ENCODE assay signal across 12 mouse cellular contexts in genomic region chr11:103735046-103735781, GRCm38 (mm10). TPM values are rescaled to one million over a fixed set of nuclear protein-coding genes. Genes with fewer than 3 reads are reported as not detected.
DNase-seq lines count a peak whose midpoint lies in the region; ATAC-seq and TF ChIP-seq lines count a peak whose summit lies in the region.
"Had no signal": no experiment of that assay in that cellular context is flagged by ENCODE, and none has a peak within 500 bp of the region (broad histone marks: within the 10 kb centered on the region; RNA-seq: fewer than 3 reads in every experiment).

No protein-coding gene starts in this region.

- ATAC-seq in forebrain, postnatal 0 days: no peak
- ATAC-seq in forebrain, embryonic 12.5 days (ENCODE audit: low FRiP score): no peak
- peak; percentile 65 for ATAC-seq in stomach, embryonic 14.5 days (ENCODE audit: insufficient number of reproducible peaks, insufficient read depth, low FRiP score, low read depth)

- WGBS in forebrain, postnatal 0 days: 61% methylated on average over 19 of the region's 19 CpGs
- 82% methylated on average over 19 of the region's 19 CpGs for WGBS in forebrain, embryonic 12.5 days
- WGBS in kidney, adult 2 months: 24% methylated on average over 19 of the region's 19 CpGs
- 57% methylated on average over 19 of the region's 19 CpGs for WGBS in stomach, embryonic 14.5 days
- 77% methylated on average over 19 of the region's 19 CpGs for WGBS in embryonic facial prominence, embryonic 10.5 days

- intact Hi-C loops in left cerebral cortex, postnatal 25 days (cut with DNase I): no loop called here

- peak; percentile 35 for DNase-seq in forebrain, postnatal 0 days
- DNase-seq in kidney, adult 2 months: peak; percentile 95
- peak; percentile 44 for DNase-seq in liver
- no peak for DNase-seq in embryonic facial prominence, embryonic 10.5 days (ENCODE audit: low spot score)
- no peak for DNase-seq in left cerebral cortex, postnatal 25 days (ENCODE audit: low spot score in 2 of 2)
- no peak for DNase-seq in adrenal gland, adult (ENCODE audit: inconsistent age in 2 of 2, low spot score in 1 of 2)

- no peak overlapping the region for H3K4me3 ChIP-seq in forebrain, postnatal 0 days (ENCODE audit: low read depth, low read length)
- H3K4me3 ChIP-seq in forebrain, embryonic 12.5 days (replicated peaks): no peak overlapping the region
- H3K4me3 ChIP-seq in kidney, adult 2 months (ENCODE audit: insufficient read depth, low read depth, low read length): no peak overlapping the region; the same call in 1 of the 2 replicates
- no peak overlapping the region for H3K4me3 ChIP-seq in stomach, embryonic 14.5 days (ENCODE audit: low read depth, low read length)
- no peak overlapping the region for H3K4me3 ChIP-seq in embryonic facial prominence, embryonic 10.5 days
- H3K4me3 ChIP-seq: embryonic facial prominence, embryonic 13.5 days; heart, embryonic 10.5 days; hindbrain, embryonic 10.5 days had no signal

- H3K9ac ChIP-seq in forebrain, postnatal 0 days: no peak overlapping the region
- H3K9ac ChIP-seq in forebrain, embryonic 12.5 days: no peak overlapping the region
- H3K9ac ChIP-seq in stomach, embryonic 14.5 days (replicated peaks; ENCODE audit: low read depth, low read length): no peak overlapping the region
- H3K9ac ChIP-seq: embryonic facial prominence, embryonic 13.5 days had no signal

- no peak overlapping the region for H3K27ac ChIP-seq in forebrain, postnatal 0 days (ENCODE audit: low read depth, low read length)
- H3K27ac ChIP-seq in forebrain, embryonic 12.5 days: no peak overlapping the region
- peak overlapping the region; percentile 96 for H3K27ac ChIP-seq in kidney, adult 2 months (ENCODE audit: insufficient read depth, low read depth, low read length)
- H3K27ac ChIP-seq in stomach, embryonic 14.5 days (ENCODE audit: low read length): no peak overlapping the region
- no peak overlapping the region for H3K27ac ChIP-seq in embryonic facial prominence, embryonic 10.5 days (replicated peaks)
- H3K27ac ChIP-seq: embryonic facial prominence, embryonic 13.5 days; heart, embryonic 10.5 days; hindbrain, embryonic 10.5 days had no signal

- H3K9me3 ChIP-seq in forebrain, postnatal 0 days (ENCODE audit: low read length): no peaks in the 10 kb centered on the region
- no peaks in the 10 kb centered on the region for H3K9me3 ChIP-seq in forebrain, embryonic 12.5 days
- no peaks in the 10 kb centered on the region for H3K9me3 ChIP-seq in stomach, embryonic 14.5 days (ENCODE audit: control insufficient read depth, low read depth, low read length)
- no peaks in the 10 kb centered on the region for H3K9me3 ChIP-seq in embryonic facial prominence, embryonic 10.5 days
- H3K9me3 ChIP-seq: embryonic facial prominence, embryonic 13.5 days; heart, embryonic 10.5 days; hindbrain, embryonic 10.5 days had no signal

- TF ChIP-seq CTCF in forebrain, postnatal 0 days (IDR thresholded peaks at IDR 0.05; ENCODE audit: low read depth): no peak
- TF ChIP-seq CTCF in kidney, adult 2 months (conservative IDR thresholded peaks at IDR 0.05; ENCODE audit: insufficient read depth, insufficient read length, low read depth, low read length): no peak

- H3K4me2 ChIP-seq in forebrain, postnatal 0 days (ENCODE audit: low read depth): no peak overlapping the region
- no peak overlapping the region for H3K4me2 ChIP-seq in forebrain, embryonic 12.5 days
- no peak overlapping the region for H3K4me2 ChIP-seq in stomach, embryonic 14.5 days (replicated peaks; ENCODE audit: low read depth, low read length)
- H3K4me2 ChIP-seq: embryonic facial prominence, embryonic 13.5 days had no signal

- H3K36me3 ChIP-seq in forebrain, postnatal 0 days (ENCODE audit: insufficient read depth): no peaks in the 10 kb centered on the region
- no peaks in the 10 kb centered on the region for H3K36me3 ChIP-seq in forebrain, embryonic 12.5 days (replicated peaks)
- no peaks in the 10 kb centered on the region for H3K36me3 ChIP-seq in kidney, adult 2 months (ENCODE audit: control insufficient read depth, insufficient read depth, low read length)
- H3K36me3 ChIP-seq in stomach, embryonic 14.5 days (ENCODE audit: control insufficient read depth, insufficient read depth, low read length): no peaks in the 10 kb centered on the region
- no peaks in the 10 kb centered on the region for H3K36me3 ChIP-seq in embryonic facial prominence, embryonic 10.5 days (replicated peaks)
- H3K36me3 ChIP-seq: embryonic facial prominence, embryonic 13.5 days; heart, embryonic 10.5 days; hindbrain, embryonic 10.5 days had no signal

- no peaks in the 10 kb centered on the region for H3K27me3 ChIP-seq in forebrain, postnatal 0 days (ENCODE audit: insufficient read depth, low read length)
- peaks cover 28% of the 10 kb centered on the region for H3K27me3 ChIP-seq in forebrain, embryonic 12.5 days
- no peaks in the 10 kb centered on the region for H3K27me3 ChIP-seq in kidney, adult 2 months (replicated peaks; ENCODE audit: control insufficient read depth, insufficient read depth, low read length)
- no peaks in the 10 kb centered on the region for H3K27me3 ChIP-seq in stomach, embryonic 14.5 days (ENCODE audit: control insufficient read depth, insufficient read depth, low read length)
- peaks cover 55% of the 10 kb centered on the region for H3K27me3 ChIP-seq in embryonic facial prominence, embryonic 10.5 days (replicated peaks; ENCODE audit: low read depth, poor library complexity, severe bottlenecking)

- no peak for TF ChIP-seq POLR2A in kidney, adult 2 months (IDR thresholded peaks at IDR 0.05; ENCODE audit: low read depth, low read length)

- H3K4me1 ChIP-seq in forebrain, postnatal 0 days (ENCODE audit: insufficient read depth): no peaks in the 10 kb centered on the region
- H3K4me1 ChIP-seq in forebrain, embryonic 12.5 days: no peaks in the 10 kb centered on the region
- peaks cover 29% of the 10 kb centered on the region for H3K4me1 ChIP-seq in kidney, adult 2 months (ENCODE audit: control insufficient read depth, insufficient read depth, low read length)
- H3K4me1 ChIP-seq in stomach, embryonic 14.5 days (ENCODE audit: control insufficient read depth, insufficient read depth, low read length): no peaks in the 10 kb centered on the region
- peaks cover 20% of the 10 kb centered on the region for H3K4me1 ChIP-seq in embryonic facial prominence, embryonic 10.5 days

RNA-seq across cellular contexts. Expression of gene Wnt9b, which starts 14.4 kb away (rescaled TPM):
- total RNA-seq in forebrain, postnatal 0 days (2014; rRNA removed): 0.62 TPM in 2 replicates
- 0.40 and 0.97 TPM in 2 replicates for polyA plus RNA-seq in forebrain, postnatal 0 days (2015; fragmentation: Nextera tagmentation; extraction: Ambion mirVana)
- polyA plus RNA-seq in forebrain, embryonic 12.5 days (2016; fragmentation: Nextera tagmentation; extraction: Ambion mirVana): 0.40 and 0.69 TPM in 2 replicates
- 2.7 and 3.5 TPM in 2 replicates for polyA plus RNA-seq in kidney, adult 2 months (2012; rRNA removed)
- 0.06 and 0.07 TPM in 2 replicates for polyA plus RNA-seq in stomach, embryonic 14.5 days (2014; fragmentation: Nextera tagmentation; extraction: Ambion mirVana)
- 4.5 and 5.3 TPM in 2 replicates for polyA plus RNA-seq in embryonic facial prominence, embryonic 10.5 days (2016; fragmentation: Nextera tagmentation; extraction: Ambion mirVana)
- total RNA-seq in left cerebral cortex, postnatal 25 days (2021): under 1 TPM; 0.07 to 0.30 TPM
- total RNA-seq: CH12.LX had no signal

RNA-seq across cellular contexts. Expression of gene Gosr2, which starts 37.5 kb away (rescaled TPM):
- total RNA-seq in forebrain, postnatal 0 days (2014; rRNA removed): 91.6 and 117 TPM in 2 replicates
- 102 and 103 TPM in 2 replicates for polyA plus RNA-seq in forebrain, postnatal 0 days (2015; fragmentation: Nextera tagmentation; extraction: Ambion mirVana)
- polyA plus RNA-seq in forebrain, embryonic 12.5 days (2016; fragmentation: Nextera tagmentation; extraction: Ambion mirVana): 95.2 and 95.4 TPM in 2 replicates
- 94.2 and 101 TPM in 2 replicates for polyA plus RNA-seq in kidney, adult 2 months (2012; rRNA removed)
- polyA plus RNA-seq in stomach, embryonic 14.5 days (2014; fragmentation: Nextera tagmentation; extraction: Ambion mirVana): 69.4 and 77.6 TPM in 2 replicates
- polyA plus RNA-seq in embryonic facial prominence, embryonic 10.5 days (2016; fragmentation: Nextera tagmentation; extraction: Ambion mirVana): 96.6 and 99.6 TPM in 2 replicates
- 10 to 100 TPM; 70.8 to 72.4 TPM for total RNA-seq in left cerebral cortex, postnatal 25 days (2021)

RNA-seq across cellular contexts. Expression of gene Wnt3, which starts 38.7 kb away (rescaled TPM):
- total RNA-seq in forebrain, postnatal 0 days (2014; rRNA removed): 4.4 and 6.1 TPM in 2 replicates
- polyA plus RNA-seq in forebrain, postnatal 0 days (2015; fragmentation: Nextera tagmentation; extraction: Ambion mirVana): 4.1 and 8.1 TPM in 2 replicates
- 6.6 TPM in 2 replicates for polyA plus RNA-seq in forebrain, embryonic 12.5 days (2016; fragmentation: Nextera tagmentation; extraction: Ambion mirVana)
- not detected in 2 replicates for polyA plus RNA-seq in kidney, adult 2 months (2012; rRNA removed)
- 0.07 and 0.10 TPM in 2 replicates for polyA plus RNA-seq in stomach, embryonic 14.5 days (2014; fragmentation: Nextera tagmentation; extraction: Ambion mirVana)
- polyA plus RNA-seq in embryonic facial prominence, embryonic 10.5 days (2016; fragmentation: Nextera tagmentation; extraction: Ambion mirVana): 3.7 and 4.3 TPM in 2 replicates
- 1 to 10 TPM in 1 of 2 experiments, under 1 TPM in 1; 0.92 to 1.4 TPM for total RNA-seq in left cerebral cortex, postnatal 25 days (2021)

Comparison
In these comparisons a context has a peak if more than half of its experiments do, and no peak if none do; other contexts are left out.
1. DNase-seq: peak in forebrain, postnatal 0 days (single experiment), kidney, adult 2 months (single experiment) and liver (single experiment); none in embryonic facial prominence, embryonic 10.5 days (single experiment), left cerebral cortex, postnatal 25 days (0 of 2) and adrenal gland, adult (0 of 2).